Mouse (Mus musculus): ENCODE measurements around the gene BC028528.
"Not testable (repeated sequence)": the region's sequence is repeated elsewhere in the genome, so short reads cannot be mapped to it uniquely, and the experiment has no call there.

The BC028528 gene

GRCm38 (mm10) chr3:95872048-95872447 lies 19.8 kb downstream of the BC028528 start:
- no peak for DNase-seq (ENCODE audit: low spot score)

- DNase-seq (ENCODE audit: low spot score) = peak; percentile 90
Observed at GRCm38 (mm10) chr3:95871392-95871867, 20.4 kb downstream of the BC028528 start, which contains the start of gene Mrps21. Gene Mrps21, minus strand, starts transcription at chr3:95871519.

GRCm38 (mm10) chr3:95870976-95871375 lies 20.8 kb downstream of the BC028528 start:
- DNase-seq (ENCODE audit: low spot score) = no peak

GRCm38 (mm10) chr3:95867408-95867807 lies 24.4 kb downstream of the BC028528 start:
- DNase-seq (ENCODE audit: low spot score) = no peak

- no peak for DNase-seq (ENCODE audit: low spot score)
Observed at GRCm38 (mm10) chr3:95866071-95866470, 25.7 kb downstream of the BC028528 start.

GRCm38 (mm10) chr3:95865571-95865970 lies 26.2 kb downstream of the BC028528 start:
- DNase-seq (ENCODE audit: low spot score) = no peak

- DNase-seq (ENCODE audit: low spot score) = no peak
Observed at GRCm38 (mm10) chr3:95865050-95865449, 26.8 kb downstream of the BC028528 start.

- DNase-seq (ENCODE audit: low spot score) = no peak
Observed at GRCm38 (mm10) chr3:95863578-95863977, 28.2 kb downstream of the BC028528 start.

- DNase-seq (ENCODE audit: low spot score) = peak; percentile 50
Observed at GRCm38 (mm10) chr3:95861796-95862195, 30.0 kb downstream of the BC028528 start.

- DNase-seq (ENCODE audit: low spot score) = no peak
Observed at GRCm38 (mm10) chr3:95861216-95861615, 30.6 kb downstream of the BC028528 start.

- no peak for DNase-seq (ENCODE audit: low spot score)
Observed at GRCm38 (mm10) chr3:95860323-95860722, 31.5 kb downstream of the BC028528 start.

GRCm38 (mm10) chr3:95858278-95858677 lies 33.5 kb downstream of the BC028528 start:
- not testable (repeated sequence) for DNase-seq (ENCODE audit: low spot score)

- DNase-seq (ENCODE audit: low spot score) = not testable (repeated sequence)
Observed at GRCm38 (mm10) chr3:95857050-95857449, 34.8 kb downstream of the BC028528 start.

- DNase-seq (ENCODE audit: low spot score) = no peak
Observed at GRCm38 (mm10) chr3:95856115-95856514, 35.7 kb downstream of the BC028528 start.

- DNase-seq (ENCODE audit: low spot score) = peak; percentile 90
Observed at GRCm38 (mm10) chr3:95855502-95856089, 36.2 kb downstream of the BC028528 start, which contains the start of gene Prpf3. Gene Prpf3, minus strand, starts transcription at chr3:95855885.

GRCm38 (mm10) chr3:95851317-95851716 lies 40.5 kb downstream of the BC028528 start:
- DNase-seq (ENCODE audit: low spot score) = no peak

- DNase-seq (ENCODE audit: low spot score) = no peak
Observed at GRCm38 (mm10) chr3:95850611-95851010, 41.2 kb downstream of the BC028528 start.

GRCm38 (mm10) chr3:95842503-95843214 lies 49.1 kb downstream of the BC028528 start:
- DNase-seq (ENCODE audit: low spot score) = no peak

GRCm38 (mm10) chr3:95839250-95839649 lies 52.6 kb downstream of the BC028528 start:
- no peak for DNase-seq (ENCODE audit: low spot score)
